Mouse (Mus musculus) CH12.LX (cell line): ENCODE data around the gene Itprid1.

Experiments used
- CTCF ChIP-seq, 2 experiments: IDR thresholded peaks in 1 of 2; conservative IDR thresholded peaks in 1 of 2; 2 replicates each; pipeline ENCODE4 v1.5.1; 2011 to 2012; ENCODE audit warnings: low read depth in 2 of 2, low read length in 2 of 2, improper control_type of control experiment in 1 of 2, inconsistent platforms in 1 of 2, mild to moderate bottlenecking in 1 of 2, moderate library complexity in 1 of 2
- MEF2A ChIP-seq: IDR thresholded peaks from 2 replicates; pipeline ENCODE4 v1.6.1; 2014; ENCODE audit warnings: low read depth, mild to moderate bottlenecking, inconsistent platforms, low read length, improper control_type of control experiment, borderline replicate concordance

- TF ChIP-seq MEF2A (no peak), CTCF (conservative IDR thresholded peaks at IDR 0.05 in 1 of 2, IDR thresholded peaks at IDR 0.05 in 1 of 2; ENCODE audit: low read depth in 2 of 2, low read length in 2 of 2) (no peak)
Observed at GRCm38 (mm10) chr6:56027966-56028365, 191.3 kb downstream of the Itprid1 start.
